Mouse (Mus musculus): Measurements from ENCODE around the gene Gbp2. TPM values are rescaled to one million over a fixed set of nuclear protein-coding genes. Genes with fewer than 3 reads are reported as not detected.

The Gbp2 gene
- polyA plus RNA-seq, 1 experiment = 21.7 TPM

Other genes with a start within 250 kb of the Gbp2 start
- 39.3 and 56.7 TPM in 2 replicates for gene Pdlim5, start 224.9 kb upstream of the Gbp2 start, polyA plus RNA-seq (2012; rRNA removed)
- 1.9 and 2.8 TPM in 2 replicates for gene Gbp5, start 126.6 kb upstream of the Gbp2 start, polyA plus RNA-seq (2012; rRNA removed)
- 3.0 and 4.0 TPM in 2 replicates for gene Gbp7, start 90.3 kb upstream of the Gbp2 start, polyA plus RNA-seq (2012; rRNA removed)
- 16.8 and 22.7 TPM in 2 replicates for gene Gbp3, start 60.6 kb upstream of the Gbp2 start, polyA plus RNA-seq (2012; rRNA removed)
- 0.11 and 0.15 TPM in 2 replicates for gene Gbp2b, start 25.8 kb upstream of the Gbp2 start, polyA plus RNA-seq (2012; rRNA removed)
- gene Kyat3, start 80.4 kb downstream of the Gbp2 start, polyA plus RNA-seq (2012; rRNA removed) = 7.2 and 7.5 TPM in 2 replicates
- 24.4 and 26.2 TPM in 2 replicates for gene Gtf2b, start 144.4 kb downstream of the Gbp2 start, polyA plus RNA-seq (2012; rRNA removed)

Measured in gonadal fat pad, adult 2 months (tissue).